Mouse (Mus musculus): ENCODE measurements around the gene Baz2b. TPM values are rescaled to one million over a fixed set of nuclear protein-coding genes. Genes with fewer than 3 reads are reported as not detected.

Gene Baz2b
- polyA plus RNA-seq, 1 experiment from 2014 or later, result 86.9 TPM

DNA sequence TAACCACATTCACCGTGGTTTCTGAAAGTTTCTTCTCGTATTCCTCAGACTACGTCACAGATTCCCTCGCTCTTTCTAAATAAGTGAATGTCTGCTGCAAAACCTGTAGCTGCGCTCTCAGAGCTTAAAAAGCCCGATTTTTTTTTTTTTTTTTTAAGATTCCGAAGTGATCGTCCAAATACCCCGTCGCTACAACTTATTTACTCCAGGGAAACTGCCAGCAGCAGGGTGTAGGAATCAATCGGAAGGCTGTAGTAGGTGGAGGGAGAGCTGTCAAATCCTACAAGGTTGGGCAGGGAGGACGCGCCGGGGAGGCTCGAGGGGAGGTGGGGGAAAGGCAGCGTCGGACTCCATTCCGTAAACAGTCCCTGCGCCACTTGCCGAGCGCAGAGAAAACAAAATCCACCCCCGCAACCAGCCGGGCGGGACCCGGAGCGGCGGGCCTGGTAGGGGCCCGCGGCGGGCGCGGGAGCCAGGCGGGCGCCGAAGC, 472 bp downstream of the Baz2b start:
- peaks cover 8% of the 10 kb centered on the region for H3K27me3 ChIP-seq (ENCODE audit: control insufficient read depth, insufficient read depth, low read length)
- peak overlapping the region; percentile 95 for H3K9ac ChIP-seq (replicated peaks; ENCODE audit: low read length)
- ATAC-seq (ENCODE audit: low FRiP score, low TSS enrichment) (peak; percentile 47), DNase-seq (peak; percentile 71)
- peak overlapping the region; percentile 61 for H3K4me2 ChIP-seq (ENCODE audit: low read length)
- H3K27ac ChIP-seq (replicated peaks; ENCODE audit: low read depth, low read length), result peak overlapping the region; percentile 97
- H3K36me3 ChIP-seq (ENCODE audit: control insufficient read depth, insufficient read depth, low read length), result peaks cover 10% of the 10 kb centered on the region
- H3K9me3 ChIP-seq (ENCODE audit: control insufficient read depth, low read length), result no peaks in the 10 kb centered on the region
- peaks cover 31% of the 10 kb centered on the region for H3K4me1 ChIP-seq (ENCODE audit: control insufficient read depth, insufficient read depth, low read length)
- WGBS, result under 1% methylated on average over 28 of the region's 35 CpGs
- peak overlapping the region; percentile 85 for H3K4me3 ChIP-seq (replicated peaks; ENCODE audit: low read depth, low read length)

DNA sequence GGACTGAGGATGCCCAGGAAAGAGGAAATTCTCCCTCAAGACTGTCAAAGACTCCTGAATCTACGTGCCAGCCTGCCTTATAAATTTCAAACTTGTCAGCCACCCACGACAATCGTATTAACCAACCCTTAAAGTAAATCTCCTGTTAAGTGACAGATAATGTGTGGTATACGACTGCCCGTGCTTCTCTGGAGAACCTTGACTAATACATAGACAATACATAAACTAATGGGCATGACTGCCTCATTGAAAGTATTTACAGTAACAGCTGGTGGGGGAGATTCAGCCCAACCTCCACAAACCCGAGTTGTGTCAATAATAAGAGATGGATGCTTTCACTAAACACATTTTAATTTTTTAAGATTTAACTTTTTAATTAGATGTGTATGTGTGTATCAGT, 3.8 kb downstream of the Baz2b start:
- Histone ChIP-seq H3K4me3 (replicated peaks; ENCODE audit: low read depth, low read length) (no peak overlapping the region), H3K9me3 (ENCODE audit: control insufficient read depth, low read length) (no peaks in the 10 kb centered on the region), H3K27ac (replicated peaks; ENCODE audit: low read depth, low read length) (no peak overlapping the region), H3K36me3 (ENCODE audit: control insufficient read depth, insufficient read depth, low read length) (peaks cover 4% of the 10 kb centered on the region; the same call in 1 of the 2 replicates), H3K27me3 (ENCODE audit: control insufficient read depth, insufficient read depth, low read length) (peaks cover 8% of the 10 kb centered on the region), H3K9ac (replicated peaks; ENCODE audit: low read length) (no peak overlapping the region), H3K4me2 (ENCODE audit: low read length) (no peak overlapping the region), H3K4me1 (ENCODE audit: control insufficient read depth, insufficient read depth, low read length) (peaks cover 9% of the 10 kb centered on the region)
- 24% methylated on average over 6 of the region's 6 CpGs for WGBS
- no peak for ATAC-seq (ENCODE audit: low FRiP score, low TSS enrichment)
- DNase-seq, result peak; percentile 44

DNA sequence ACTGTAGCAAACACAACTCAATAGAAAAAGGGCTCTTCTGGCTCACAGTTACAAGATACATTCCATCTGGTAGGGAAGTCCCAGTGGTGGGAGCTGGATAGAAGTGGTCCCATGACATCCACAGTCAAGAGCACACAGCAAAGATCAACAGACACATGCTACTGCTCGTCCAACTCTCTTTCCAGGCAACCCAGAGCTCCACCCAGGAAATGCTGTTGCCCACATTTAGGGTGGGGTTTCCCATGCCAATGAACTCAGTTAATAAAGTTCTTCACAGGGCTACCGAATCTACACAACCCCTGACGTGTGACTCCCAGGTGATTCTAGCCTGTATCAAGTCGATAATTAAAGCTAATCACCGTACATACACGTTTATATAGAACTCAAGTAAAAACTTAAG, 5.5 kb downstream of the Baz2b start:
- 92% methylated on average over 6 of the region's 6 CpGs for WGBS
- H3K9me3 ChIP-seq (ENCODE audit: control insufficient read depth, low read length), result no peaks in the 10 kb centered on the region
- H3K27ac ChIP-seq (replicated peaks; ENCODE audit: low read depth, low read length), result no peak overlapping the region
- H3K9ac ChIP-seq (replicated peaks; ENCODE audit: low read length), result no peak overlapping the region
- no peak overlapping the region for H3K4me2 ChIP-seq (ENCODE audit: low read length)
- no peak for ATAC-seq (ENCODE audit: low FRiP score, low TSS enrichment)
- 0 out of 2 replicates have a peak, but pooled peaks cover 8% of the 10 kb centered on the region for H3K4me1 ChIP-seq (ENCODE audit: control insufficient read depth, insufficient read depth, low read length)
- H3K4me3 ChIP-seq (replicated peaks; ENCODE audit: low read depth, low read length), result no peak overlapping the region
- peaks cover 8% of the 10 kb centered on the region for H3K27me3 ChIP-seq (ENCODE audit: control insufficient read depth, insufficient read depth, low read length)
- peaks cover 4% of the 10 kb centered on the region; the same call in 1 of the 2 replicates for H3K36me3 ChIP-seq (ENCODE audit: control insufficient read depth, insufficient read depth, low read length)
- DNase-seq, result no peak

DNA sequence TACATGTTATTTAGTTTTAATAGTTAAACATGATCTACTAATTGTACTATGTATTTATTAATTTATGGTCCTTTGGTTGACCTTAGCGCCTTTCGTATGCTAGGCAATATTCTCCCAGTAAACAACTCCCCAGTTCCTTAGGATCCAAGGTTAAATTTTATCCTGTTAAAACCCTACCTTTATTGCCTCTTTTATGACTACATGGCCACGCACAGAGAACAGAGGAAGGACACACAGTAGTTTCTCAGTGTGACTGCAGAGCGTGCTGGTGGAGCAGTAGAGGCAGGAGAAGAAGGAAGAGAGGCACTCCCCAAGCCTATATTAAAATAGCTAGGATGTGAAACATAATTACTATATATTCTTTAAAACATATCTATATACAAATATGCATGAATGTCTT, 5.9 kb downstream of the Baz2b start:
- ATAC-seq (ENCODE audit: low FRiP score, low TSS enrichment) (no peak), DNase-seq (no peak)
- H3K9me3 ChIP-seq (ENCODE audit: control insufficient read depth, low read length), result no peaks in the 10 kb centered on the region
- 0 out of 2 replicates have a peak, but pooled peaks cover 8% of the 10 kb centered on the region for H3K4me1 ChIP-seq (ENCODE audit: control insufficient read depth, insufficient read depth, low read length)
- no peak overlapping the region for H3K27ac ChIP-seq (replicated peaks; ENCODE audit: low read depth, low read length)
- no peak overlapping the region for H3K4me3 ChIP-seq (replicated peaks; ENCODE audit: low read depth, low read length)
- no peak overlapping the region for H3K9ac ChIP-seq (replicated peaks; ENCODE audit: low read length)
- H3K36me3 ChIP-seq (ENCODE audit: control insufficient read depth, insufficient read depth, low read length), result peaks cover 4% of the 10 kb centered on the region; the same call in 1 of the 2 replicates
- peaks cover 8% of the 10 kb centered on the region for H3K27me3 ChIP-seq (ENCODE audit: control insufficient read depth, insufficient read depth, low read length)
- no peak overlapping the region for H3K4me2 ChIP-seq (ENCODE audit: low read length)
- WGBS, result 96% methylated on average over 4 of the region's 4 CpGs

DNA sequence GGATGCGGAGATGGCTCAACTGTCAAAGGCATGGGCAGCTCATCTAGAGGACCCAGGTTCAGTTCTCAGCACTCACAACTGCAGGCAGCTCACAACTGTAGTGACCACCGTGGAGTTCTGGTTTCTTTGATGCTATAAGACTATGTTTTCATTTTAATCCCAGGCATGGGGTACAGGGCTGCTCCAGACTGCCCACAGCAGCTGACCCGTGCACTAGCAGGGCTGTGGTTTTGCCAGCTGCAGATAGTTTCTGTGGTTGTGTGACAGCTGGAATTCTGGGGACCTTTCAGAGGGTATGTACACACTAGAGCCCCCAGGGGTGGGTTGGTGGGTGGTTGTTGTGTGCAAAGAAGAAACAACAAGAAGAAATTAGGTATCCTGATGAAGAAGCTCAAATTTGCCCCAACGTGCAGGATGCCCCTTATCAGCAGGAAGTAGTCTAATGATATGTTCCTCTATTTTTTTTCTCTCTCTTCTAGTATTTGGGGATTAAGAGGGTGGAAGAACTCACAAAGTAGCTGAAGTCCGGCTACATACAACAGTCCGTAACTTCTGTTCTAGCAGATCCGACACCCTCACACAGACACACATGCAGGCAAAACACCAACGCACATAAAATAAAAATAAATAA, 6.6 kb downstream of the Baz2b start:
- no peak overlapping the region for H3K9ac ChIP-seq (replicated peaks; ENCODE audit: low read length)
- WGBS, result 92% methylated on average over 8 of the region's 8 CpGs
- H3K4me2 ChIP-seq (ENCODE audit: low read length), result no peak overlapping the region
- H3K4me3 ChIP-seq (replicated peaks; ENCODE audit: low read depth, low read length), result no peak overlapping the region
- peaks cover 4% of the 10 kb centered on the region; the same call in 1 of the 2 replicates for H3K36me3 ChIP-seq (ENCODE audit: control insufficient read depth, insufficient read depth, low read length)
- 0 out of 2 replicates have a peak, but pooled peaks cover 5% of the 10 kb centered on the region for H3K4me1 ChIP-seq (ENCODE audit: control insufficient read depth, insufficient read depth, low read length)
- H3K9me3 ChIP-seq (ENCODE audit: control insufficient read depth, low read length), result no peaks in the 10 kb centered on the region
- DNase-seq (no peak), ATAC-seq (ENCODE audit: low FRiP score, low TSS enrichment) (no peak)
- peaks cover 7% of the 10 kb centered on the region for H3K27me3 ChIP-seq (ENCODE audit: control insufficient read depth, insufficient read depth, low read length)
- H3K27ac ChIP-seq (replicated peaks; ENCODE audit: low read depth, low read length), result no peak overlapping the region

DNA sequence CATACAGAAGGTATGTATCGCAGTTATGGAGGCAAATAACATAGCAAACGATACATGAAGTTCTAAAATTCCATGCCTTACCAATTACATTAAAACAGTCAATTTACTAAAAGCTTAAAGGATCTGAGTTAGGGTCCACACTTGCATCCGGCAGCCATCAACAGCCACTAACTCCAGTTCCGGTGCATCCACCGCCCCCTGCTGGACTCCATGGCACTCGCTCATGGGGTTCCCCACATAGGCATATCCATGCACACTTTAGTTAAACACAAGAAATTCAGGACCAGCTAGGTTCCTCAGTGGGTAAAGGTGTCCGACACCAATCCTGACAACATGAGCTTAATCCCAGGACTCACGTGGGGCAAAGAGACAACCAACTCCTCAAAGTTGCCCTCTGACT, 9.0 kb downstream of the Baz2b start:
- Histone ChIP-seq H3K9ac (replicated peaks; ENCODE audit: low read length) (no peak overlapping the region), H3K27ac (replicated peaks; ENCODE audit: low read depth, low read length) (no peak overlapping the region), H3K36me3 (ENCODE audit: control insufficient read depth, insufficient read depth, low read length) (peaks cover 4% of the 10 kb centered on the region; the same call in 1 of the 2 replicates), H3K4me2 (ENCODE audit: low read length) (no peak overlapping the region), H3K4me1 (ENCODE audit: control insufficient read depth, insufficient read depth, low read length) (0 out of 2 replicates have a peak, but pooled peaks cover 3% of the 10 kb centered on the region), H3K9me3 (ENCODE audit: control insufficient read depth, low read length) (no peaks in the 10 kb centered on the region), H3K27me3 (ENCODE audit: control insufficient read depth, insufficient read depth, low read length) (peaks cover 4% of the 10 kb centered on the region; the same call in 1 of the 2 replicates), H3K4me3 (replicated peaks; ENCODE audit: low read depth, low read length) (no peak overlapping the region)
- DNase-seq (peak; percentile 76), ATAC-seq (ENCODE audit: low FRiP score, low TSS enrichment) (no peak)
- WGBS, result 47% methylated on average over 8 of the region's 8 CpGs

DNA sequence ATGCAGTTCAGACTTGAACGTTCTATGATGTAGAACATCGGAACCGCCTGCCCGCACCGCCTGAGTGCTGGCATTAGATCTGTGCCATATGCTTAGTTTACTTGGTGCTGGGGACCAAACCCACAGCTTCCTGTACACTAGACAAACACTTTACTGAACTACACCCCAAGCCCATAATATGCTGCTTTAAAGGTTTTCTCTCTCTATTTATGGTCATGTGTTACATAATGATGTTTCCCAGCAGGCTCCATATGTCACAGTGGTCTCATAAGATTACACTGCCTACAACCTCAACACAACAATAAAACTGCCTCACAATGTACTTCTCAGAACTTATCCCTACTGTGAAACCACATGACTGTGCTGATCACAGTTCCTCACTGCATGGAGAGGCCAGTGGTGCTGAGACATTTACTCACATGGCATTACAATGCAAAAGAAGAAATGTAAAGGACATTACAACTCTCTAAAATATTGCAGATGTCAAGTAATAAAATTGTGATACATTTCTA, 9.5 kb downstream of the Baz2b start:
- WGBS, result 95% methylated on average over 5 of the region's 5 CpGs
- DNase-seq, result no peak
- 0 out of 2 replicates have a peak, but pooled peaks cover under 1% of the 10 kb centered on the region for H3K4me1 ChIP-seq (ENCODE audit: control insufficient read depth, insufficient read depth, low read length)
- H3K4me3 ChIP-seq (replicated peaks; ENCODE audit: low read depth, low read length), result no peak overlapping the region
- peaks cover 4% of the 10 kb centered on the region; the same call in 1 of the 2 replicates for H3K27me3 ChIP-seq (ENCODE audit: control insufficient read depth, insufficient read depth, low read length)
- no peak overlapping the region for H3K4me2 ChIP-seq (ENCODE audit: low read length)
- H3K27ac ChIP-seq (replicated peaks; ENCODE audit: low read depth, low read length), result no peak overlapping the region
- peaks cover 4% of the 10 kb centered on the region; the same call in 1 of the 2 replicates for H3K36me3 ChIP-seq (ENCODE audit: control insufficient read depth, insufficient read depth, low read length)
- no peak overlapping the region for H3K9ac ChIP-seq (replicated peaks; ENCODE audit: low read length)
- H3K9me3 ChIP-seq (ENCODE audit: control insufficient read depth, low read length), result no peaks in the 10 kb centered on the region
- no peak for ATAC-seq (ENCODE audit: low FRiP score, low TSS enrichment)

DNA sequence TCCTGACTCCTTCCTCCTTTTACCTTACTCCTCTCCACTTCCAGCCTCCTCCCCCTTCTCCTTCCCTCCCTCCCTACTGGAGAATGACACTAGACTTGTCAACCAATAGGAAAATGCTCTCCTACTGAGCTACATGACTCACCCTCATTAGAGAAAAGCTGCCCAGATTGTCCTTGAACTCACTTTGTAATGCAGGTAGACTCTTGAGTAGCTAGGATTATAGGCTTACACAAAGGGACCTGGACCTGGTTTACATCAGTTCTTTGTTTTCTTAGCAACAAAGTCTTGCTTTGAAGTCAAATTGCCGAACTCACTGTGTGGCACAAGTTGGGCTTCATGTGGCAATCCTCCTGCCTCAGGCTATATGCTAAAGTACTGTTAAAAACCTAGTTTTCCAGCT, 12.8 kb downstream of the Baz2b start:
- DNase-seq (no peak), ATAC-seq (ENCODE audit: low FRiP score, low TSS enrichment) (no peak)
- Histone ChIP-seq H3K4me3 (replicated peaks; ENCODE audit: low read depth, low read length) (no peak overlapping the region), H3K27ac (replicated peaks; ENCODE audit: low read depth, low read length) (no peak overlapping the region), H3K27me3 (ENCODE audit: control insufficient read depth, insufficient read depth, low read length) (no peaks in the 10 kb centered on the region), H3K9ac (replicated peaks; ENCODE audit: low read length) (no peak overlapping the region), H3K4me2 (ENCODE audit: low read length) (no peak overlapping the region), H3K9me3 (ENCODE audit: control insufficient read depth, low read length) (no peaks in the 10 kb centered on the region), H3K4me1 (ENCODE audit: control insufficient read depth, insufficient read depth, low read length) (no peaks in the 10 kb centered on the region), H3K36me3 (ENCODE audit: control insufficient read depth, insufficient read depth, low read length) (no peaks in the 10 kb centered on the region)
- WGBS, result 61% methylated on average over 1 of the region's 1 CpGs

DNA sequence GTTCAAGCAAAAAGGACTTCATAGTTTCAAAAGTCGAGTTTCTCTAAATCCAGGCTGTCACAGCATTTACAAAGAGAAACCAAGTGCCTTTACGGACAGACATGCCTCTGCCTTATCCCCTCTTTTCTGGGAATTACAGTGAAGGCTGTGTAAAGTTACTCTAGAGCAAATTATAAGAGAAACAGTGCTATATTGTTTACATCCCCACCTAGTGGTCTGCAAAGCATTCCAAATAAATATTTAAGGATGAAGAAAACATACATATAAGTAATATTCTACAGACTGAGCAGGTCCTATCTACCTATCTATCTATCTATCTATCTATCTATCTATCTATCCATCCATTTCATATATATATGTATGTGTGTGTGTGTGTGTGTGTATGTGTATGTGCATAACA, 27.9 kb downstream of the Baz2b start:
- no peak overlapping the region for H3K4me2 ChIP-seq (ENCODE audit: low read length)
- H3K36me3 ChIP-seq (ENCODE audit: control insufficient read depth, insufficient read depth, low read length), result no peaks in the 10 kb centered on the region
- no peak for ATAC-seq (ENCODE audit: low FRiP score, low TSS enrichment)
- no peak overlapping the region for H3K9ac ChIP-seq (replicated peaks; ENCODE audit: low read length)
- H3K4me1 ChIP-seq (ENCODE audit: control insufficient read depth, insufficient read depth, low read length), result no peaks in the 10 kb centered on the region
- no peaks in the 10 kb centered on the region for H3K27me3 ChIP-seq (ENCODE audit: control insufficient read depth, insufficient read depth, low read length)
- H3K9me3 ChIP-seq (ENCODE audit: control insufficient read depth, low read length), result no peaks in the 10 kb centered on the region
- H3K4me3 ChIP-seq (replicated peaks; ENCODE audit: low read depth, low read length), result no peak overlapping the region
- 57% methylated on average over 2 of the region's 2 CpGs for WGBS
- DNase-seq, result peak; percentile 18
- H3K27ac ChIP-seq (replicated peaks; ENCODE audit: low read depth, low read length), result no peak overlapping the region

Data from midbrain, embryonic 14.5 days (tissue).